Mouse (Mus musculus) layer of hippocampus, adult 9-10 months (tissue): ENCODE results near the gene Morc4.

Experiments used
- DNase-seq: peaks from one replicate; pipeline ENCODE4 v3.0.0; 2022; ENCODE audit warnings: low spot score

Gene Morc4

DNA sequence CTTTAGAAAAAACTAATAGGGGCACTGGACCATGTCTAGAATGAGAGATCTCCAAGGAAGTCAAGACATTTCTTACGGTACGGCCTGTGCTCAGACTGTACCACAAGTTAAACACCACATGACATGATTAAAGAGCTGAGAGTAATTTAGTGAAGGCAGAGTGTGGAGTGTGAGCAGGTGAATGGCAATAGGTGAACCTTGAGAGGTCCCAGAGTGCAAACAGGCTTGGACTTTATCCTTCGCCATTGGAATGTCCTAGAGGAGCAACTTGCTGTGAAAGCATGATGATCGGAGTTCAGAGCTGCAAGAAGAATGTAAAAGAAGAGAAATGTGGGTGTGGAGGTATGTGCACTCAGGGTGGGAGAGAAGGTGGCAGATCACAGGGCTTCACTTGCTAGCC, 65.6 kb downstream of the Morc4 start:
- no peak for DNase-seq

DNA sequence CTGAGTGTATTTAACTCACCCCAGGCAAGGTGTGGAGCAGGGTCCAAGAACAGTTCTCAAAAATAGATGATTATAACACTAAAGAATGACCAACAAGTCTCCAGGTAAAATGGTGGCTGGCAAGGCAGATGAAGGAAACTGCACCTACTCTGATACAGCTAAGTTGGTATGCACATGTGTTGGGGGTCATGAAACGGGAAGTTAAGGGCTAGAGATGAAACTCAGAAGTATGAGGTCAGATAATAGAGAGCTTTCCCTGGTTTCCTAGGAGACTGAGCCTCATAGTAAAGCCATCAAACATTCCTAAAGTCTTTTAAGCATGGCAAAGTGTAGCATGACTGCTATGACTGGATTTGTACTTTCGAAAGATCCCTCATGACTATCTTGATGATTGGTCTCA, 68.4 kb downstream of the Morc4 start:
- DNase-seq = no peak

DNA sequence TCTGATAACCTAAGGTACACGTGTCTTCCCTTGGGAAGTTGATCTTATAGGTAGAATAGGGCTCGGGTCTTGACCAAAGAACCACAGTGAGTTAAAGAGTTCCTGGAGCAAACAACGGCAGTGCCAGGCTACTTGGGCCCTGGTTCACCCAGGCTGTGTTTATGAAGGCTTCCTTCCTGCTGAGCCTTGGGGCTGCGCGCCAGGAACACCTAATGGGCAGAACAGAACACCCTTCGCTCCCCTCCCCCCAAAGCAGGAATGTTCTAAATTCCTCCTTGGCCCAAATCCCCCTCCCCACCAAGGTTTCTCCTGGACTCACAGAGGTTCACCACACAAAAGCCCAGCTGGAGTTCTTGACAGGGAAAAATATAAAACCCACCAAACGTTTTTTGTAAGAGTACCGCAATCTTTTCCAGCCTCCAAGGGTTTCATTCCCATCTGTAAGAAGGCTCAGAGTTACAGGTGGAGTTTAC, 71.0 kb downstream of the Morc4 start, which contains the start of gene Cldn2:
Gene Cldn2, plus strand, starts transcription at position 423 of the 473 bp plus-strand sequence.
- DNase-seq = no peak

DNA sequence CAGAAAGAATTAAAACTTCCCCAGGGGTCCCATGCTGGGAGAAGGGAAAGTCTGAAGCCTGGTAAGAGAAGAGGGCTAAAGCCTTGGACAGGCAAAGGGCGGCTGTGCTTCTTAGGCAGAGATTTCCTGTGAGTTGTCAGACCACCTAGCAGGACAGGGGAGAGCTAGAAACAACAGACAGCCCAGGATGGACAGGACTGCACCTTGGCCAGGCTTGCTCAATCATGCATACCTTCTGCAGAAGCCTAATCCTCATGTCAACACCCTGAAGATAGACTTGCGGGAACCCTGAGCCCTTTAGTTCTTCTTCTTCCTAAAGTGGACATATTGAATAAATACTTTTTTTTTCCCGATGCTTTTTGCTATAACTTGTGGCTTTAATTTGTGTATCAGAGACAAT, 71.5 kb downstream of the Morc4 start:
- DNase-seq = no peak

DNA sequence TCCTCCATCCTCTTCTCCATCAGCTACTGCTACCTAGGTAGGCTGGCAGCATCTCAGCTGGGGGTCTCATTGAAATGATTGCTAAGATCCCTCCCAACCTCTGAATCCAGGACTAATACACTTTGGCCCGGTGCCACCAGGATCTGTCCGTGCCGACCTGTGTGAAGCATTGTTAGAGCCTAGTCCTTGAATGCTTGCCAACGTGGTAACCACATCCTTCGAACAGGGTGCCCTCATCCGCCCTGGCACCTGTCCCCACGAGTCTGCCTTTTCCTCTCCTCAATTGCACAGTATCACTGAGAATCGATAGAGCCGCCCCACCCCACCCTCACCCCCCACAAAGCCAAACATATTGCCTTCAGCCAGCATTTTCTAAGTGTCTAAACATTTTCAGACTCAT, 73.6 kb downstream of the Morc4 start:
- no peak for DNase-seq

DNA sequence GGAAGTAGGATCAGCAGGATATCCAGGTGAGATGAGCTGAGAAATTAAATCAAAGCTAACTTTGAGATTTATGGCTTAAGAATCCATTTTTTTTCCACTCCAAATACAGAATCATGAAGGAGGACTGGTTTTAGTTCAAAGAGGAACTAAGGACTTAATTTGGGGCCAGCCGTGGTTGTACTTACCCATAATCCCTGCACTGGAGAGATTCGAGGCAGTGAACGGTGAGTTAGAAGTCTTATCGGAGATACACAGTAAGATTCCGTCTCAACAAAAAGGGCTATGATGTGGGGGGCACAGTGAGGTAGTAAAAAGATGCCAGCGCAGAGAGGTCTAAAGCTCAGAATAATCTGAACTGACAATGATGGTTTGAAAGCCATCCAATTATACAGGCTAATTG, 75.4 kb downstream of the Morc4 start:
- no peak for DNase-seq

DNA sequence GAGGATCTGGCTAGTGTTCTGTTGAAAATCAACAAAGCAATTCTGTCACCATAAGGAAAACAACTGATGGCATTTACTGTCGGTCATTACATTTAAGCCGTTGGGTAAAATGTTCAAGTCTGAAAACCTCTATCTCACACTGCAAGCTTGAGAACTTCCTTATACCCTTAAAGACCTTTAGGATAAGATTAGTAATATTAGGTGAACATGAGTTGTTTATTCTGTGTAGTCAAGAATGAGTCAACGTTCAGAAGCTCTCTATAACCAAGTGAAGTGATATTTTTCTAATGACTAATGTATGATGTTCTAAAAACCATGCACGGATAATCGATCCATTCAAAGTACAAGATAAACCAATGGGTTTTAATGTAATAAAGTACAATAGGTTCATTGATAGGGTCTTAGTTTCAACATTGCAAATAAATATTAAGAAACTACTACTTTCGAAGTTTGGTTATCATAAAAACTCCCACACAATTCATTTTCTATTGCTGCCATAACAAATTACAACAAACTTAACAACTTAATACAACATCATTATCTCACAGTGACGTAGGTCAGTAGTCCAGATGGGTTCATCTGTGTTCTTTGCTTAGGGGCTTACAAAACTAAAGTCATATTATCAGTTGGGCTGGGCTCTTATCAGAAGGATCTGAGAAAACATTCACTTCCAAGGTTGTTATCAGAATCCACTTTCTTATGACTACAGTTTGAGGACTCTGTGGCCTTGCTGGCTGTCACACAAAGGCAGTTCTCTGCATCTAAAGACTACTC, 77.2 kb downstream of the Morc4 start:
- DNase-seq = no peak

DNA sequence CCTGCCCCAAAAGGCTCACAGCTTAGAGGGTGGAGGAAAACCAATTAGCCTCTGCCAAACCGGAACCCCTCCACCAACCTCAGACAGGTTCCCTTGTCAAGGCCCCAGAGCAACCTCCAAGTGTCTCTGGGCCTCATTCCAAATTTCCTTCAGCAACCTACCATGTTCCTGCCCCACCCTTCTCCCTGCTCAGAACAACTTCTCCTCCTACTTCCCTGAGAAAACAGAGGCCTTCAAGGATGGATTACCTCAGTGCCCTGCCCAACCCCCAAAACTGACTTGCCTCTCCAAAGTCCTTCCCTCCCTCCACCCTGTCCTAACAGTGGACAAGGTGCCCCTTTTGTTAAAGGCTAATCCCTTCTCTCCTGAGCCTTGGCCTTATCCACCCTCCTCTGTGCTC, 85.7 kb downstream of the Morc4 start:
- no peak for DNase-seq

DNA sequence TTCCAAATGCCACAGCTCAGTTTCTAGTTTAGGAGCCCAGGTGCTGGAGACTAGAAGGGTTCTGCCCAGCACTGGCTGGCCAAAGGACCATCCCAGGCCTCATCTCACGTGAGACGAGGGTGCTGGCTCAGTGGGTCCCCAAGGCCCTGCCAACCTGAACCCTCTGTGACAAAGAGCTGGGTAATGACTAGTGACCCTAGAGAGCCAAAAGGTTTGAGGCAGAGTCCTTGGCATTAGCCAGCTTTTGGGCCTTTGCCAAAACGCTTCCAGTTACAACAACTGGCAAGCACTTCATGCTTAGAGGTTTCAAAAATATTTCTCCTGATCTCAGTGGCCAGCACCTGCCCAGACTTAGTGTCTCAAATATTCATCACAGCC, 88.4 kb downstream of the Morc4 start:
- DNase-seq = no peak

DNA sequence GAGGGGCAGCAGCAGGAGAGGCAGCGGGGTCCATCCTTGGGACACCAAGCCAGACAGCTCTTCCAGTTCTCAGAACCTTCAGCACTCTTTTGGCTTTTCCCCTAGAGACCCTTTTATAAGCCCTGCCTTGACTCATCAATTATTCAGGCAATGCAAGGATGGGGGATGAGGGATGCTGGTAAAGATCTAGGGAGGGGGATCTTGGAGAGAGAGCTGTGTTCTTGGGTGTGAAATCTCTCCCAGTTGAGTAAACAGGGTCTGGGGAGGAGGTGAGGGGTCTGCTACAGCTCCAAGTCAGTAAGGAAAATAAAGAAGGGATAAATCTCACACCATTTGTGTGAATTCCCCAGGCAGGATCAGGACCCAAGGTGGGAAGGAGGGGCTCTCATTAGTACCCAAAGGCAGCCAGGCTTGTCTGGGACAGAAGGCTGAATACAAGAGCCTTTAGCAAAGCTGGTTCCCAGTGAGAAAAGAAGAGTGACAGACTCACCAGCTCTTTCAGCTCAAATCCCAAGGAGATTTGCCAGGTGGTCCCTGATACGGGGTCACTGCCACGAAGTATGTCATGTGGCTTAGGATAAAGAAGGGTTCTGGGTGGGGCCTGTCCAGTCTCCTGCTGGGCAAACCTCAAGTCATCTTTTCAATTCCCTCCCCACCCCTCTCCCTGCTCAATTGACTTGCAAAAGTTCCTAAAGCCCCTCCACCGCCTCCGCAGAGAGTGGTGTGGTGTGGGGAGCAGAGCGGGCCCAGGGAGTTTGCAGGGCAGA, 89.0 kb downstream of the Morc4 start, which contains the start of gene Ripply1:
Gene Ripply1, minus strand, starts transcription at position 76 of the 767 bp plus-strand sequence.
- DNase-seq = no peak

DNA sequence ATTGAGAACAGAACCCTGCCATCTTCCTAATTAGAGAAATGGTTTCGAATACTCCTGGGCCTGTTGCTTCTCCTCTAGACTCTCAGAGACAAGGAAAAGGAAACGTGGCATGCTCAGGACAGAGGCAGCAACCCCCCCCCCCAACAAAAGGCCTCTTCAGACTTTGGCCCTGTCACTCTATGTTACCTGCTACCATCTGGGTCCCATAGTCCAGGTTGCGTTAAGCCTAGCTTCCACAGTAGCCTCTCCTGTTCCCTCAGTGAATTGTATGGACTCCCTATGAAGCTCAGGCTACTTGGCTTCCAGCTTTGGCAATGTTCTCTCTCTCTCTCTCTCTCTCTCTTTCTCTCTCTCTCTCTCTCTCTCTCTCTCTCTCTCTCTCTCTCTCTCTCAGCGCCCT, 89.9 kb downstream of the Morc4 start:
- DNase-seq = no peak

DNA sequence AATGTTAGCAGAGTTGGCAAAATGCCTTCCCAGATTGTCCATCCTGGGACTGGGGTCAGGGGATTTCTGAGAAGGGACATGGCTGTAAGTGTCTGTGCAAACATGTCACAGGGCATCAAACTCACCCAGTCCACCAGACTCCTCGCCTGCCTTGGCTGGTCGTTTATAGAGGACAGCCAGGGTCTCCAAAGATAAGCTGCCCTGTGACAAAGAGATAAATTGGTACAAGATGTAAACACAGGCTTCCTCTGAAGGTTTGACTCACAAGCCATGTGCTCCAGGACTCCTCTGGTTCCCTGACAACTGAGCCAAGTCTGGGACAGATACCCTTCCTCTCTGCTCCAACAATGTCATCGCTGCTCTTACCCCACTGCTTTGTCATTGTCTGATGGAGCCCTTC, 90.5 kb downstream of the Morc4 start:
- no peak for DNase-seq

DNA sequence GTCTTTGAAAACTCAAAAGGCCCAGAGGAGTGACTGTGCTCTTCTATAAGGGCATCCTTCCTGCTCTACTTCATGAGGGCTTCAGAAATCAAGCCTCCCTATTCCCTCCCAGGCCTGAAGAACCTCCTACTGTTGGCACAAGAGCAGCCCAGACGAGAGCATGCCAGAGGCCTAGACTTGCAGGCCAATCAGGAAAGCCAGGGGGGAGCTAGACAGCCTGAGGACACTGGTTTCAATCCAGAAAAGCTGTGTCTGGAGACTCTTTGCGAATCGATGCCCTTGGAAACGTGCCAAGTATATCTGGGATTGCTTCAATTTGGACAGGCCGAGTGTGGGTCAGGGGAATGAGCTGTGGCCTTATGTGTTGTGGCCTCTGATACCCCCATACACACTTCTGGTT, 92.1 kb downstream of the Morc4 start:
- DNase-seq = no peak

DNA sequence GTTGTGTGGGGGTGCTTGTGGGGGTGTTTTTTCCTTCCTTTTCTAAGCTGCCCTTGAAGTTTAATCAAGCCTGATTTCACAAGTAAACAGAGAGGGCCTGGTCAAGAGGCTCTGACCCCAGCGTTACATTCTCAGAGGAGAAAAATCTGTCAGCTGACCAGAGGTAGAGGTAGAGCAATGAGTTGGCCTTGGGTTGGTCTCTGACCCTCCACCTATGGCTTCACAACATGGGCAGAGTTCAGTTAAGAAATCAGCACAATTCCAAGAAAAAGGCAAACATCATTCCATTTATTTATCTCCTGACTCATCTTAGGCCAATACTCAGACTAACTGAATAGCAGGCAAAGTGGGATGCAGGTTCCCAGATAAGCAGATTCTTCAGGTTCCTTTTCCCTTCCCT, 92.6 kb downstream of the Morc4 start:
- no peak for DNase-seq

DNA sequence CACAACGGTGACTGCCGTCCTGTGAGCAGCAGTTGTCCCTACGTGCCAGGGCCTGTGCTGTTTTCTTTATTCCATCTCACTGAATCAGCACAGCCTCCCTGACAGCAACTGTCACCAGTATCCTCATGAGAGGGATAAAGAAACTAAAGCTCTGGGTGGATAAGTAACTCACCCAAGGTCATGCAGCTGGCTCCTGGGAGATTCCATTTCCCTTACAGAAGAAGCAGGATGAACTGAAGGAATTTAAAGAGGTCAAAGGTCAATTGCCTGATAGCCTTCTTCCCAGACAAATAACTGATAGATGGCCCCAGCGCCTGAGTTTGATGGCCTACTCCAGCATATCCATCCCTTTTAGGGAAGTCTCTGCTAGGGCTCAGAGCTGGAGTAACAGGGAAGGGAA, 94.1 kb downstream of the Morc4 start:
- no peak for DNase-seq

DNA sequence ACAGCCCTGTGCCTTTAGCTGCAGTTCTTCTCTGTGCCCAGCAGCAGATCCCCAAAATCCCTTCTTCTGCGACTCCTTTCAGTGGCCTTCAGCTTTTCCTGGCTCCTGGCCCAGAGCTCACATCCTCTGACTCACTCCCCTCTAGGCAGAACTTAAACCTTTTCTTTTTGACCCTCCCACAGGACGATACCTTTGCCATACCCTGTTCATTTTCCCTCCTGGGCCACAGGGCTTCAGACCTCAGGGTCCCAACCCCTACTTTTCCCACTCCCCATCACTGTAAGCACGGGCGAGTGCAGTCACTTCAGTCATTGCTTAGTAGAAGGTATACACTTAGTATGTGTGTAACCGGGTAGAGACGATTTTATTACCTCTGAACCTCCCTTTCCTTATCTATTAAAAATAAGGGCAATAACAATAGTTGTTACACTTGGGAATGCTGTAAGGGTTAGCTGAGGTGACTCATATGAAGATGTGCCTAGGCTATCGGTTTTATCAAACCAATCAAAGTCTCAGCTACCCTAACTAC, 96.3 kb downstream of the Morc4 start:
- DNase-seq = no peak

DNA sequence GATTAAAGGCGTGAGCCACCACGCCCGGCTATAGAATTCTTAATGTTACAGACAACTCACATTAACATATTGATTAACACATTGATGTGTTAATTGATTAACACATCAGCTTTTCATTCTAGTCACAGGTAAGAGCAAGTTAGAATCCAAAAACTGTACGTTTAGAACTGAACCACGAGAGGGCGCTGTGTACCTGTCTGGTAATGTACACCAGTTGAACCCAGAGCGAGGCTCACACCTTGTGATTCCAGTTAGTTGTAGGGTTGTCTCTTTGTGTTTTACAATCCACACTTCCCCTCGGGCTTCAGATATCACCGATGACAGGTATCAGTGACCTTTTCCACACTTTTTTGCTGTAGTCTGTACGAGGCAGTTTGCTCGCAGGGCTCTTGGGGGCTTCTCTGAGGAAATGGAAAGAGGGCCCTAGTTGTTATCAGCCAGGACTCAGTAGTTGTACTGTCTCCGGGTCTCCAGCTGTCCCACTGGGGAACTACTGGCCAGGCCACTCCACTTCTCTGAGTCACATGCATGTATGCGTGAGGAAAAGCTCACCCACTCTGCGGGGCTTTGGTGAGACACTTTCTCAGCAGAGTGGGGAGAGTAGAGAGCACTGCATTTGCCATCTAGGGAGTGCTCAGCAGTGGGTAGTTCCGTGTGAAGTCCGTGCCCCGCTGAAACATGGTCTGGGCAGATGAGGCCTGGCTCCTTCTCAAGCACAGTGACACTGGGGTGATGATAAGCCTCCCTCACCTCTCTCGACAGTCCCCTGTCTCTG, 97.0 kb downstream of the Morc4 start:
- no peak for DNase-seq
